Mouse (Mus musculus) bone marrow macrophage, adult 2 months (primary cell): ENCODE measurements around the gene Etv5. TPM values are rescaled to one million over a fixed set of nuclear protein-coding genes. Genes with fewer than 3 reads are reported as not detected.

Experiments
- H3K27ac ChIP-seq: 2 replicates; pipeline ENCODE4 v1.5.1; 2012; ENCODE audit warnings: low read depth, low read length; ENCODE audit not compliant: insufficient read depth
- H3K4me1 ChIP-seq: 2 replicates; pipeline ENCODE4 v1.6.1; 2012; ENCODE audit warnings: low read length; ENCODE audit not compliant: control insufficient read depth, insufficient read depth
- H3K4me3 ChIP-seq: 2 replicates; pipeline ENCODE4 v1.5.1; 2012; ENCODE audit warnings: mild to moderate bottlenecking, low read length, moderate library complexity; ENCODE audit not compliant: insufficient read depth
- CTCF ChIP-seq: IDR thresholded peaks from 2 replicates; pipeline ENCODE4 v1.5.1; 2012; ENCODE audit warnings: low read depth, mild to moderate bottlenecking, low read length, moderate library complexity
- POLR2A ChIP-seq: IDR thresholded peaks from 2 replicates; pipeline ENCODE4 v1.6.1; 2012; ENCODE audit warnings: mild to moderate bottlenecking, low read depth, low read length, borderline replicate concordance
- polyA plus RNA-seq: library from polyadenylated mRNA; stranded (reverse); fragments of >200 nt; gene quantifications from 2 replicates; pipeline ENCODE4 v1.2.4, GENCODE M21; 2012; ENCODE audit not compliant: missing spikeins, insufficient read depth, insufficient read length

Etv5 gene
- polyA plus RNA-seq, 1 experiment: 19.3 TPM

GRCm38 (mm10) chr16:22448093-22448492 lies 8.6 kb upstream of the Etv5 start:
- H3K4me3 ChIP-seq: no peak overlapping the region

GRCm38 (mm10) chr16:22444786-22445185 lies 5.3 kb upstream of the Etv5 start:
- Histone ChIP-seq H3K4me1 (peaks cover 56% of the 10 kb centered on the region), H3K27ac (peak overlapping the region; percentile 98), H3K4me3 (peak overlapping the region; percentile 32)
- no peak for TF ChIP-seq POLR2A
- TF ChIP-seq CTCF: no peak

More at GRCm38 (mm10) chr16:22448093-22448492, 8.6 kb upstream of the Etv5 start:
- Histone ChIP-seq H3K4me1 (peaks cover 36% of the 10 kb centered on the region), H3K27ac (no peak overlapping the region)
- TF ChIP-seq CTCF (no peak), POLR2A (no peak)

- Histone ChIP-seq H3K27ac (no peak overlapping the region), H3K4me1 (peaks cover 52% of the 10 kb centered on the region), H3K4me3 (no peak overlapping the region)
- no peak for TF ChIP-seq CTCF
- no peak for TF ChIP-seq POLR2A
These were observed 2.7 kb upstream of the Etv5 start for GRCm38 (mm10) chr16:22442202-22442601.

- Histone ChIP-seq H3K27ac (no peak overlapping the region), H3K4me3 (no peak overlapping the region), H3K4me1 (peaks cover 49% of the 10 kb centered on the region)
- TF ChIP-seq CTCF (no peak), POLR2A (no peak)
These were observed 1.8 kb upstream of the Etv5 start for GRCm38 (mm10) chr16:22441317-22441716.

GRCm38 (mm10) chr16:22440269-22440668 lies 750 bp upstream of the Etv5 start:
- TF ChIP-seq CTCF: peak; percentile 21; the same call in 1 of the 2 replicates
- TF ChIP-seq POLR2A: no peak
- H3K4me1 ChIP-seq: peaks cover 44% of the 10 kb centered on the region
- H3K4me3 ChIP-seq: peak overlapping the region; percentile 50
- H3K27ac ChIP-seq: peak overlapping the region; percentile 63

GRCm38 (mm10) chr16:22438441-22439373 lies 812 bp downstream of the Etv5 start:
- H3K27ac ChIP-seq: peak overlapping the region; percentile 22; the same call in 1 of the 2 replicates
- no peak for TF ChIP-seq CTCF
- no peak for TF ChIP-seq POLR2A
- peak overlapping the region; percentile 85 for H3K4me3 ChIP-seq
- H3K4me1 ChIP-seq: peaks cover 32% of the 10 kb centered on the region

- H3K27ac ChIP-seq: peak overlapping the region; percentile 18; the same call in 1 of the 2 replicates
- no peak for TF ChIP-seq POLR2A
- TF ChIP-seq CTCF: no peak
- peaks cover 18% of the 10 kb centered on the region for H3K4me1 ChIP-seq
- no peak overlapping the region for H3K4me3 ChIP-seq
These were observed 3.4 kb downstream of the Etv5 start for GRCm38 (mm10) chr16:22436106-22436505.

- no peak overlapping the region for H3K27ac ChIP-seq
- H3K4me3 ChIP-seq: no peak overlapping the region
- TF ChIP-seq CTCF (no peak), POLR2A (no peak)
- peaks cover 9% of the 10 kb centered on the region for H3K4me1 ChIP-seq
These were observed 5.0 kb downstream of the Etv5 start for GRCm38 (mm10) chr16:22434530-22434929.

- Histone ChIP-seq H3K4me1 (peaks cover 9% of the 10 kb centered on the region), H3K4me3 (no peak overlapping the region), H3K27ac (no peak overlapping the region)
- TF ChIP-seq POLR2A (no peak), CTCF (no peak)
These were observed 5.6 kb downstream of the Etv5 start for GRCm38 (mm10) chr16:22433944-22434343.

GRCm38 (mm10) chr16:22431773-22432172 lies 7.7 kb downstream of the Etv5 start:
- TF ChIP-seq CTCF (no peak), POLR2A (no peak)
- H3K27ac ChIP-seq: no peak overlapping the region
- no peak overlapping the region for H3K4me3 ChIP-seq
- peaks cover 9% of the 10 kb centered on the region for H3K4me1 ChIP-seq
